Mouse (Mus musculus) midbrain, embryonic 14.5 days (tissue): ENCODE data around the gene Btnl6. TPM values are rescaled to one million over a fixed set of nuclear protein-coding genes. Genes with fewer than 3 reads are reported as not detected.
"Not testable (repeated sequence)": the region's sequence is repeated elsewhere in the genome, so short reads cannot be mapped to it uniquely, and the experiment has no call there.

Experiments used
- ATAC-seq: fragments of 200-750 bp; cut with Nextera tagmentation; 2 replicates; pipeline ENCODE4 v1.8.0; 2017; ENCODE audit warnings: moderate number of reproducible peaks, moderate library complexity; ENCODE audit not compliant: low FRiP score, low TSS enrichment
- DNase-seq: peaks from one replicate; pipeline ENCODE4 v3.0.0-alpha.2; 2015
- H3K27ac ChIP-seq: fragments of 300-500 bp; sonication (generic); replicated peaks from 2 replicates; pipeline ENCODE4 v1.5.1; 2014; ENCODE audit warnings: mild to moderate bottlenecking, low read depth, low read length, moderate library complexity
- H3K27me3 ChIP-seq: fragments of 300-500 bp; sonication (generic); 2 replicates; pipeline ENCODE4 v1.6.1; 2014; ENCODE audit warnings: low read length, control low read depth, mixed read lengths; ENCODE audit not compliant: control insufficient read depth, insufficient read depth
- H3K36me3 ChIP-seq: fragments of 300-500 bp; sonication (generic); 2 replicates; pipeline ENCODE4 v1.6.1; 2014; ENCODE audit warnings: low read length, control low read depth; ENCODE audit not compliant: control insufficient read depth, insufficient read depth
- H3K4me1 ChIP-seq: fragments of 300-500 bp; sonication (generic); 2 replicates; pipeline ENCODE4 v1.6.1; 2014; ENCODE audit warnings: mild to moderate bottlenecking, antibody characterized with exemption, low read length, control low read depth; ENCODE audit not compliant: control insufficient read depth, insufficient read depth
- H3K4me2 ChIP-seq: fragments of 300-500 bp; sonication (generic); 2 replicates; pipeline ENCODE4 v1.6.1; 2014; ENCODE audit warnings: mild to moderate bottlenecking, low read length, moderate library complexity
- H3K4me3 ChIP-seq: fragments of 300-500 bp; sonication (generic); replicated peaks from 2 replicates; pipeline ENCODE4 v1.5.1; 2014; ENCODE audit warnings: low read depth, low read length
- H3K9ac ChIP-seq: fragments of 300-500 bp; sonication (generic); replicated peaks from 2 replicates; pipeline ENCODE4 v1.6.1; 2014; ENCODE audit warnings: mild to moderate bottlenecking, low read length, moderate library complexity
- H3K9me3 ChIP-seq: fragments of 300-500 bp; sonication (generic); 2 replicates; pipeline ENCODE4 v1.6.1; 2016; ENCODE audit warnings: low read length, control low read depth, mixed read lengths; ENCODE audit not compliant: control insufficient read depth
- WGBS: fragments of 180-500 bp; shearing (Covaris S2); extraction: QIAGEN DNeasy Blood & Tissue Kit; methylation state at CpG from one replicate; pipeline ENCODE4 v1.1.7; 2014; 5-methylcytosine and 5-hydroxymethylcytosine counted together
- polyA plus RNA-seq: library from polyadenylated mRNA; unstranded; fragments of >200 nt; fragmentation: Nextera tagmentation; extraction: Ambion mirVana; gene quantifications from 2 replicates; pipeline ENCODE4 v1.2.1, GENCODE M21; 2014

Btnl6 gene
- polyA plus RNA-seq, 1 experiment from 2014 or later = not detected

DNA sequence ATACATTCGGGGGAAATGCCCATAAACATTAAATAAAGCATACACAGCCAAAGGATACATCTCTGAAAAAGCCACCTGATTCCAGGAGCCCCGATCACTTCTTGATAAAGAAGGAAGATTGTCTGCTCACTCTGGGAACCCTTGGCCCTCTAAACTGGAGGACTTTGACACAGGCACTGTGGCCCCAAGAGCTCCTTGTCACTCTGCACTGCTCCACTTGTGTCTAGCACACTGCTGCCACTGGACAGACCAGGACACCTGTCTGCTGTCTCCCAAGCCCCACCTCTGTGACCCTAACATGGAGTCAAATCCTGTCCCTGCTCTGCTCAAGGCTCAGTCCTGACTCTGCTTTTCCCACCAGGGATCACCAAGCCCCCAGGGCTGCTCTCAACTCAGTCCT, 22.0 kb downstream of the Btnl6 start:
- H3K27me3 ChIP-seq, DNase-seq, H3K9me3 ChIP-seq, H3K9ac ChIP-seq, H3K4me1 ChIP-seq, H3K27ac ChIP-seq, H3K4me2 ChIP-seq, H3K4me3 ChIP-seq, H3K36me3 ChIP-seq, ATAC-seq: not testable (repeated sequence)
- 93% methylated on average over 2 of the region's 2 CpGs for WGBS

DNA sequence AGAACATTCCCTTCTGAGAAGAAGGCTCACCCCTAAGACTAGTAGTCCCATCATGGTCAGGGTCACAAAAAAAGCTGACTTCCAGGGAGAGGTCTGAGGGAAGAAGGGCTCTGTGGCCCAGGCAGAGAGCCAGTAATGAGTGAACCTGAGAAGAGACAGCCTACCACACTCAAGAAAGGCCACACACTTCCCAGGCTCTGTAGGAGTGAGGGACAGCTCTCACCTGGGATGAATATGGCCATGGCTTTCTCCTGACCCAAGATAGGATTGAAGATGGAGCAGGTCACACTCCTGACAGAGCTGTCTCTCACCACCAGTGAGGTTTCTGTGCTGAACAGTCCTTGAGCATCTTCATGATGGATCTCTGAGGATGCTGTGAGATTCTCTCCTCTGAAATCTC, 24.4 kb downstream of the Btnl6 start:
- ATAC-seq (no peak), DNase-seq (no peak)
- Histone ChIP-seq H3K36me3 (no peaks in the 10 kb centered on the region), H3K9ac (no peak overlapping the region), H3K4me3 (no peak overlapping the region), H3K4me2 (no peak overlapping the region), H3K27me3 (no peaks in the 10 kb centered on the region), H3K9me3 (no peaks in the 10 kb centered on the region), H3K4me1 (no peaks in the 10 kb centered on the region), H3K27ac (no peak overlapping the region)

DNA sequence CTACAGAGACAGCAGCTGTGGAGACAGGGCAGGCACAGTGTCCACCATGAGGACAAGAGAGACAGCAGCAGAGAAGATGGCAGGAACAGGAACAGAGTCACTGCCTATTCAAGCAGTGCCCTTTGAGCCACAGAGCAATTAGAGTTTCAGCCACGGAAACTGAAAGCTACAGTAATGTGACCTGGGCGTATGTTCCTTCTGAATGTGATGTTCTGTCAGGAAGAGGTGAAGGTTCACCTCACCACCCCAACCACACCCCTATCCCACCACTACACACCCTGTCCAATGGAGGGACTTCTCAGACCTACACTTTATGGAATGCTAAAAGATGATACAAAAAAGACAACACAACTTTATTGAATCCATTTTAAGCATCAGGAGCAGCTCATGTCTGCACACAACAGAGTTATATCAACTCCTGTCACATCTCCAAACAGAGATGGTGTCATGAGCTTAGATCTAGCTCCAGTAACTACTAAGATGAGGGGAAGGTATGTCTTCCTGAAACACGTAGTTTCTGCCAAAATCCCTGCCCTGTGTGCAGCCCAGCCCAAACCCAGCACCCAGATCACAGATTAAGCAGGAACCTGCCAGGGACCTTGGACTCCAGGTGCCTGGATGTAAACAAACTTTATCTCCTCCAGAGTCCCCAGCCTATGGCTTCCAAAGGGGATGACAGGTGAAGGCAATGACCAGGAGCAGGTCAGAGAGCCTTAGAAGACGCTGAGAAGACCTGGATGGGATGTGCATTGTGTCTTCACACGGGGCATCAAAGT, 39.7 kb downstream of the Btnl6 start, which contains the start of gene Btnl4:
Btnl4 (minus strand) TSS at position 81 of the 776 bp plus-strand sequence.
- not testable (repeated sequence) for H3K27ac ChIP-seq, H3K36me3 ChIP-seq, ATAC-seq, H3K9me3 ChIP-seq, DNase-seq, H3K27me3 ChIP-seq, H3K4me3 ChIP-seq, H3K4me2 ChIP-seq, H3K9ac ChIP-seq, H3K4me1 ChIP-seq
- 86% methylated on average over 4 of the region's 5 CpGs for WGBS

DNA sequence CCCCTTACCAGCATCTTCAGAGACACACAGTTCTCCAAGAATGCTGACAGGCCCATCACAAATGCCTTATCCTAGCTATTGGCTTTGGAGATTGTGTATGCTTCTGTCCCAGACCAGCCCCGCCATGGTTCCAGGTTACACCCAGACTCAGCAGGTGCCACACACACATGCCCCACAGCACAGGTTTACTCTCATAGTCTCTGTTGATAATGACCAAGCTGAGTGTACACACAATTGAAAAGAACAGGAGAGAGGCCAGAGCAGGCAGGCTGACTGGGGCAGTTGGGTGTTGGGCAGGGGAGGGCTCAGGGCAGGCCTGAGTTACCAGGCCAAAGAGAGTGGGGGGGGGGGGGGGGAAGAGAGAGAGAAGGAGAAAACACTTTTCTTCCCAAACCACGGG, 40.7 kb downstream of the Btnl6 start:
- Histone ChIP-seq H3K4me1 (no peaks in the 10 kb centered on the region), H3K9me3 (no peaks in the 10 kb centered on the region), H3K27ac (no peak overlapping the region), H3K4me3 (no peak overlapping the region), H3K27me3 (no peaks in the 10 kb centered on the region), H3K36me3 (no peaks in the 10 kb centered on the region), H3K4me2 (no peak overlapping the region), H3K9ac (no peak overlapping the region)
- ATAC-seq (no peak), DNase-seq (no peak)
- 94% methylated on average over 1 of the region's 2 CpGs for WGBS

DNA sequence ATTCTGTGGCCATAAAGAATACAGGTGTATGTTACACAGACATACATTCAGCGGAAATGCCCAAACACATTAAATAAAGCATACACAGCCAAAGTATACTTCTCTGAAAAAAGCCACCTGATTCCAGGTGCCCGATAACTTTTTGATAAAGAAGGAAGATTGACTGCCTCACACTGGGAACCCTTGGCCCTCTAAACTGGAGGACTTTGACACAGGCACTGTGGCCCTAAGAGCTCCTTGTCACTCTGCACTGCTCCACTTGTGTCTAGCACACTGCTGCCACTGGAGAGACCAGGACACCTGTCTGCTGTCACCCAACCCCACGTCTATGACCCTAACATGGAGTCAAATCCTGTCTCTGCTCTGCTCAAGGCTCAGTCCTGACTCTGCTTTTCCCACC, 42.1 kb downstream of the Btnl6 start:
- H3K4me2 ChIP-seq = no peak overlapping the region
- no peak overlapping the region for H3K9ac ChIP-seq
- no peaks in the 10 kb centered on the region for H3K36me3 ChIP-seq
- H3K9me3 ChIP-seq = no peaks in the 10 kb centered on the region
- no peak overlapping the region for H3K4me3 ChIP-seq
- no peak overlapping the region for H3K27ac ChIP-seq
- 81% methylated on average over 3 of the region's 3 CpGs for WGBS
- H3K4me1 ChIP-seq = no peaks in the 10 kb centered on the region
- H3K27me3 ChIP-seq = no peaks in the 10 kb centered on the region
- DNase-seq (no peak), ATAC-seq (no peak)

DNA sequence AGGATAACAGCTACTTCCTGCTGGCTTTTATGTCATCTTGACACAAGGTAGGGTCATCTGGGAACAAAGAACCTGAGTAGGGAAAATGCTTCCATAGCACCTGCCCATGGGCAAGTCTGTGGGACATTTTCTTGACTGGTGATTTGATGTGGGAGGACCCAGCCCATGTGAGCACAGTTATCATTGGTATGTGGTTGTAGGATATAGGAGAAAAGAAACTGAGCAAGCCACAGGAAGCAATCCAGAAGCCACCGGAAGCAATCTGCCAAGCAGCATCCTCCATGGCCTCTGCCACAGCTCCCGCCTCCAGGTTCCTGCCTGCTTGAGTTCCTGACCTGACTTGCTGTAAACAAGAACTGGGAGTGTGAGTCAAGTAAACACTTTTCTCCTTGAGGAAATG, 46.7 kb downstream of the Btnl6 start:
- no peak overlapping the region for H3K9ac ChIP-seq
- H3K4me1 ChIP-seq = no peaks in the 10 kb centered on the region
- H3K9me3 ChIP-seq = no peaks in the 10 kb centered on the region
- DNase-seq (no peak), ATAC-seq (no peak)
- no peak overlapping the region for H3K4me3 ChIP-seq
- H3K4me2 ChIP-seq = no peak overlapping the region
- no peak overlapping the region for H3K27ac ChIP-seq
- H3K27me3 ChIP-seq = no peaks in the 10 kb centered on the region
- 98% methylated on average over 2 of the region's 2 CpGs for WGBS
- H3K36me3 ChIP-seq = no peaks in the 10 kb centered on the region

DNA sequence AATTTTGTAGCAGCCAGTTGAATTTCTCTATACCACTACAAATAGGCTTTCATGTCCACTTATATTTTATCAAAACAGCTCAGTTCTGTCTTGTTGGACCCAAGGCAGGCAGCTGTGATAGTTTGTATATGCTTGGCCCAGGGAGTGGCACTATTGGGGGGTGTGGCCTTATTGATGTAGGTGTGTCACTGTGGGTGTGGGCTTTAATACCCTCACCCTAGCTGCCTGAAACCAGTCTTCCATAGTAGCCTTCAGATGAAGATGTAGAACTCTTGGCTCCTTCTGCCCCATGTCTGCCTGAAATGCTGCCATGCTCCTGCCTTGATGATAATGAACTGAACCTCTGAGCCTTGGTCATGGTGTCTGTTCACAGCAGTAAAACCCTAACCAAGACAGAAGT, 51.2 kb downstream of the Btnl6 start:
- DNase-seq, ATAC-seq, H3K36me3 ChIP-seq, H3K27ac ChIP-seq, H3K4me2 ChIP-seq, H3K4me3 ChIP-seq, H3K9ac ChIP-seq, H3K9me3 ChIP-seq, H3K4me1 ChIP-seq, H3K27me3 ChIP-seq: not testable (repeated sequence)

DNA sequence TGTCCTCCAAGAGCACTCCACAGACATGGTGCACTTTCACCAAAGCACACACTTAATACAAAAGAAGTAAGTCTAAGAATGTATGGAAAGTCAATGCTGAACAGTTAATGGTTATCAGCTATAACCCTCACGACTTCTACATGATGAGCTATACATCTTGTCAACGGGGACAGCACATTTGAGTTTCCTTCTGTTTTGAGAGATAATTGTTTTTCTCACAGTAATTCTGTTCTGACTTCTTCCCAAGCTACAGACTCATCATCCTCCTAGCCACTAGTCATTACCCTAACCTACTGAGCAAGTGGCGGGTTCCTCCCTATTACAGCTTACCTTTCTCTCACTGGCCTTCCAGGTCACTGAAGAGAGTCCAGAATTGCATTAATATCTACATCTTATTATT, 57.9 kb downstream of the Btnl6 start:
- no peaks in the 10 kb centered on the region for H3K9me3 ChIP-seq
- ATAC-seq (no peak), DNase-seq (no peak)
- no peak overlapping the region for H3K4me3 ChIP-seq
- H3K27ac ChIP-seq = no peak overlapping the region
- H3K9ac ChIP-seq = no peak overlapping the region
- 91% methylated on average over 3 of the region's 3 CpGs for WGBS
- H3K4me1 ChIP-seq = no peaks in the 10 kb centered on the region
- no peak overlapping the region for H3K4me2 ChIP-seq
- H3K27me3 ChIP-seq = no peaks in the 10 kb centered on the region
- H3K36me3 ChIP-seq = no peaks in the 10 kb centered on the region
